Mouse (Mus musculus) lung, postnatal 0 days (tissue): ENCODE measurements at regions not wholly inside any gene's neighbourhood (a gene's known extent, or its start where the extent isn't known, plus 50 kb on each side); places are given as distances from the start of the nearest gene placed in this dataset.

Experiments used
- CTCF ChIP-seq: IDR thresholded peaks from 2 replicates; pipeline ENCODE4 v1.5.1; 2016; ENCODE audit warnings: antibody characterized with exemption, mild to moderate bottlenecking
- EP300 ChIP-seq: IDR thresholded peaks from 2 replicates; pipeline ENCODE4 v1.6.1; 2016; ENCODE audit warnings: antibody characterized with exemption, mild to moderate bottlenecking, control low read depth

DNA sequence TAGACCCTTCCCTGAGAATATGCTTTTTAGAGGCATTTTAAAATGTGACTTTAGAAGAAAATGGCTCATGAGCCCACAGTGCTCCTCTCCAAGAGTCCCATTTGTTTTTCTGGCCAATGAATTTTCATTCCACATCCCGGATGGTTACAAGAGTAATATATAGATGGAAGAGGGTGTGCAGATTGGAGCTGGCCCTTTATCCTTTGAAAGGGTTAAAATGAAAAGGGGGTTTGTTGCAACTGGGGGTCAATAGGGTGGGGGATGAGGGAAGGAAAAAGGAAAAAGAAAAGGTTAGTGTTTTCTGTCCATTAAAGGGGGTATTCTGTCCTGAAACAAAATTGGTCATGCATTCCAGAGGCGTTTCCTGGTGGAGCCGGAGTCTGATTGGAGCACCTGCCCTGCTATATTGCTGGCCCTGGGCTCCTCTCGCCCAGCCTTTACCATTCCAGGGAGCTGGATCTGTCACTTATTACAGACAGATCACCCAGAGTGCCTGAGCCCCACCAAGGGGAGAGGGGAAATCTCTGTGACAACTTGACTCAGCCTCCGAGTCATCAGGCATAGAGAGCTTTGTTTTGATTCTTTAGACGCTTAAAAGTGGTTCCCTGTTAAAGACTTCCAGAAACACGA lies 666.7 kb downstream of the Pkhd1 start:
- TF ChIP-seq CTCF (no peak), EP300 (no peak)
